Mouse (Mus musculus): ENCODE results near the gene Slc17a7. TPM values are rescaled to one million over a fixed set of nuclear protein-coding genes. Genes with fewer than 3 reads are reported as not detected.
"Not testable (repeated sequence)": the region's sequence is repeated elsewhere in the genome, so short reads cannot be mapped to it uniquely, and the experiment has no call there.

Gene Slc17a7
- total RNA-seq, 2 experiments from 2014 or later, result 0.18 to 0.42 TPM

GRCm38 (mm10) chr7:45154993-45155514, 8.7 kb upstream of the Slc17a7 start:
- DNase-seq, result peak; percentile 69

- no peak for DNase-seq
Observed at GRCm38 (mm10) chr7:45155590-45155989, 8.2 kb upstream of the Slc17a7 start.

GRCm38 (mm10) chr7:45156206-45156605, 7.5 kb upstream of the Slc17a7 start:
- DNase-seq, result no peak

GRCm38 (mm10) chr7:45157459-45157858, 6.3 kb upstream of the Slc17a7 start:
- no peak for DNase-seq

- DNase-seq, result no peak
Observed at GRCm38 (mm10) chr7:45158991-45159390, 4.8 kb upstream of the Slc17a7 start.

DNA sequence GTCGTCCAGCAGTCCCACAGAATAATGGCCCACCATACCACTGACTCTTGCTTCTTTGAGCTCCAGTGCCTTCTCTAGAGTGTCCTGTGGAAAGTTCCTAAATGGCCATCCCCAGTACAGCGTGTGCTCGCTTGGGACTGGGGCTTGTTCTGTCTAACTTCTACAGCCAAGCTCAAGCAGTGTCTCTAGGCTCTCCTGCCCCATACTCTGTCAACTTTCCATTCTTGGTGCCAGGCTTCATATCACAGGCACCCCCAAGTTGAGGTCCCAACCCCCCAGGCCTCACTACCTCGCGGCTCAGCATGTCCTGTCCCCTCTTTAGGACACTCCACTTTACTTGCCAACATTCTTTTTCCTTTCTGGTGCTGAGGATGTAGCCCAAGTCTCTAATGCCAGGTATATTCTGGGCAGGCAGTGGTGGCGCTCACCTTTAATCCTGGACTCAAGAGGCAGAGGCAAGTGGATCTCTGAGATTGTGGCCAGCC, 3.4 kb upstream of the Slc17a7 start:
- no peak for DNase-seq

DNA sequence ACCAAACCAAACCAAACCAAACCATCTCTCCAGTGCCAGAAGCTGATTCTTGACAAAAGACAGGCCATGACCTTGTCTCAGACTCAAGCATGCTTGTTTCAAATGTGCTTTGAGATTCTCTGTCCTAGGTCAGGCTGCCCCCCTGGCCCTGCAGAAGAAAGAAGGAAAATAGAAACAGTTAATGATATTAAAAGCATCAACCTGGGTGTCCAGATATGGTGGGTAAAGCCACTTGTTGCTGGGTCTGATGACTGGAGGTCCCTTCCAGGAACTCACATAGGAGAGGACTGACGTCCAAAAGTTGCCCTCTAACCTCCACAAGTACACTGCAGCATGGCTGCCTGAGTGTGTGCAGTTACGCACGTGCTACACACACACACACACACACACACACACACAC, 2.9 kb upstream of the Slc17a7 start:
- no peak for DNase-seq

DNA sequence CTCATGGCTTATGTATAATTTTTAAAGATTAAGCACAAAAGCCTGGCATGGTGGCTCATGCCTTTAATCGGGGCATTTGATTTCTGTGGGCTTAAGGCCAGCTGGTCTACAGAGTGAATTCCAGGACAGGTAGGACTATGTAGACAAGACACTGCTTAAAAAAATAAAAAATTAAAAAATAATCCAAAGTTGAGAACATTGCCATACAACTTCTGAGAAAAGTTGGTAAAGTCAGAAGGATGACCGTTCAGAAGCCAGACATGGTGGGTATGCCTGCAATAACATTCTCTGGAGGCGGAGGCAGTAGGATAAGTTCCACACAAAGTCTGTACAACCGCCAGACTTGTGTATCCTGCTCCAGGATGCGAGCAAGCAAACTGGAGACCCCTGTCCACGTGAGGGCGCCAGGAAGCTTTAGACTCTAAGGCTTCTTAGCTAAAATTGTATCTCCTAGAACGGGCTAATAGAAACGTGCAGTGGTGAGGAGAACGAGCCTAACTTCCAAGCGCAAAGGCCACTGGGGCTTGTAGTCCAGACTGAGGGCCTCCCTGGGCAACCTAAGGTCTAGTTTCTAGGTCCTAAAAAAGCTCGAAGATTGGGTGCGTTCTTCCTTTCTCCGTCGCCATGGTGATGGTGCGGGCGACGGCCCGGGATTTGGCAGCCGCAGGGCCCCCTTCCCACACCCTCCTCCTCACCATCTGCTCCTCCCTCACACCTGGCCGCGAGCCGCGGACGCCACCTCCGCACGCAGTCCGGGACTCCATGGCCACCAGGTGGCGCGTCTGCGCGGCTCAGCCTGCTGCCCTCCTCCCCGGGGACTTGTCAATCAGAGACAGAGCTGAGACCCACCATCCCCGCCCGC, 1.9 kb upstream of the Slc17a7 start:
- DNase-seq, result peak; percentile 92

GRCm38 (mm10) chr7:45162551-45162950, 1.2 kb upstream of the Slc17a7 start:
- DNase-seq, result no peak

DNA sequence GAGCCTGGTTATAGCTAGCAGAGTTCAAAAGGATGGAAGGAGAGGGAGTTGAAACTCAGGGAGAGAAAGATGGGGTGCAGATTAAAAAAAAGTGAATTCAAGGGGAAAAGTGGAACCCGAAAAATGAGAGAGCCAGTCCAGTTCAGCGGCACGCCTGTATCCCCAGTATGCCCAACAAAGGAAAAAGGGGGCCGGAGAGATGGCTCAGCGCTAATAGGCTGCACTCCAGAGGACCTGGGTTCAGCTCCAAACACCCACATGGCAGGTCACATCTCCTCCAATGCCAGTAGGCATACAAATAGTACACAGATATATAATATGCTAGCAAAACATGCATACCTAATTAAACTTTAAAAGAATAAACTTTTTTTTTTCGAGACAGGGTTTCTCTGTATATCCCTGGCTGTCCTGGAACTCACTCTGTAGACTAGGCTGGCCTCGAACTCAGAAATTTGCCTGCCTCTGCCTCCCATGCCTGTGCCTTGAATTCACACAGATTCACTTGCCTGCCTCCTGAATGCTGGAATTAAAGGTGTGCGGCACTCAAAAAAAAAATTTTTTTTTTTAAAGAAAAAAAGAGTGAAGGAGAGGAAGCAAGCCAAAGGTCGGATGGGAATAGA, 643 bp upstream of the Slc17a7 start:
- DNase-seq, result no peak

DNA sequence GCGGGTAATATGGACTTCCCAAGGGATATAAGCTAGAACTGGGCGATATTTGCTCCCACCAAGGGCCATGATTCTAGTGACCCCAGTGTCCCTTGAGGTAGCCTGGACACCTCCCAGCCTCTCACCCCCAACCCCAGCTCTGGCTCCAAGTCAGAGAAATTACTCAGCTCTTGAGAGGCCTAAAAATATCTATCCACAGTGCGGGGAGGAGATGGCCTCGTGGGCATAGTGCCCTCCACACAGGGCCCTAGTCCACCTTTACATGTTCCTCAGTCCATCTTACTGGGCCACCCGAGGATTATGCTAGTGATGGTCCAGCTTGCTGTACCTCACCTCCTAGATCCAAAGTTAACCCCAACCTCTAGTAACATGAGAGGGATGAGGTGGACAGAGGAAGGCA, 1.1 kb downstream of the Slc17a7 start:
- DNase-seq, result no peak

- no peak for DNase-seq
Observed at GRCm38 (mm10) chr7:45165701-45166100, 2.0 kb downstream of the Slc17a7 start.

- DNase-seq, result no peak
Observed at GRCm38 (mm10) chr7:45166950-45167401, 3.2 kb downstream of the Slc17a7 start.

GRCm38 (mm10) chr7:45167761-45168445, 4.2 kb downstream of the Slc17a7 start:
- no peak for DNase-seq

- DNase-seq, result no peak
Observed at GRCm38 (mm10) chr7:45168656-45169055, 4.9 kb downstream of the Slc17a7 start.

DNA sequence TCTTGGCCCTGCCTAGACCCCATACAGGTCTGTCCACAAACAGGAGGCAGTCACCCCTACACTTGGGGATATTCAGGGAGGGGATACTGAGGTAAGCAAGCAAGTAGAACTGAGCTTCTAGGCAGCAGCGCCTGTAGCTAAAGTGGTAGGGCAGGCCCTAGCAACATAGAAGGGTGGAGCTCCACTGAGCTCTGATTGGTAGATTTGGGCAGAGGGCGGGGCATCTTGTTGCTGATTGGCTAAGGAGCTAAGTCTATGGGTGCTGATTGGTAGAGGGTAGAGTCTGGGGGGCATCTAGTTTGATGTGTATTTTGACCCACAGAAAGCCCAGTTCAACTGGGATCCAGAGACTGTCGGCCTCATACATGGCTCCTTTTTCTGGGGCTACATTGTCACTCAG, 5.7 kb downstream of the Slc17a7 start:
- no peak for DNase-seq

- DNase-seq, result no peak
Observed at GRCm38 (mm10) chr7:45172974-45173373, 9.2 kb downstream of the Slc17a7 start.

DNA sequence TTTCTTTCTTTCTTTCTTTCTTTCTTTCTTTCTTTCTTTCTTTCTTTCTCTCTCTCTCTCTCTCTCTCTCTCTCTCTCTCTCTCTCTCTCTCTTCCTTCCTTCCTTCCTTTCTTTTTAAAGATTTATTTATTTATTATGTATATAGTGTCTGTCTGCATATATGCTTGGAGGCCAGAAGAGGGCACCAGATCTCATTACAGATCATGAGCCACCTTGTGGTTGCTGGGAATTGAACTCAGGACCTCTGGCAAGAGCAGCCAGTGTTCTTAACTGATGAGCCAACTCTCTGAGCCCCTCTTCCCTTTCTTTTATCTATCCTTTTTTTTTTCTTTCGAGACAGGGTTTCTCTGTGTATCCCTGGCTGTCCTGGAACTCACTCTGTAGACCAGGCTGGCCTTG, 10.0 kb downstream of the Slc17a7 start:
- DNase-seq, result not testable (repeated sequence)

GRCm38 (mm10) chr7:45174567-45175280, 11.0 kb downstream of the Slc17a7 start:
- DNase-seq, result no peak

- no peak for DNase-seq
Observed at GRCm38 (mm10) chr7:45175398-45175797, 11.6 kb downstream of the Slc17a7 start.

GRCm38 (mm10) chr7:45175929-45176328, 12.2 kb downstream of the Slc17a7 start:
- DNase-seq, result no peak

DNA sequence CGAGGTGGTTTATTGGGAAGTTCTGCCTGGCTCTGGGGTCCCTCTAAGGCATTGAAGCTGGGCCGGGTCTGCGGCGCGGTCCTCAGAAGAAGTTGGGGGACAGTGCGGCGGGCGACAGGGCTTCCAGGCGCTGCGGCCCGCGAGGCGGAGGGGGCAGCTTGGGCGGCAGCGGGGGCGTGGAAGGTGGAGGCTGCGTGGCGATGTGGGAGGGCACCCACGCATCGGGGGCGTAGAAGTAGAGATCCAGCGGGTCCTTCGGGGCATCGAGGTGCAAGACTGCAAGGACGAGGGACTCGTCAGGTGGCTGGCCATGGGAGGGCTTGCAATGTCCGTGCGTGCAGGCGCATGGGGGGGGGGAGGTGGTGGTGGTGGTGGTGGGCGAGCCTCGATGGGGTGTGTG, 12.6 kb downstream of the Slc17a7 start:
- DNase-seq, result no peak

Measured in adrenal gland, postnatal 10 days (tissue).